Mouse (Mus musculus): Measurements from ENCODE around the gene Wbp2.

DNA sequence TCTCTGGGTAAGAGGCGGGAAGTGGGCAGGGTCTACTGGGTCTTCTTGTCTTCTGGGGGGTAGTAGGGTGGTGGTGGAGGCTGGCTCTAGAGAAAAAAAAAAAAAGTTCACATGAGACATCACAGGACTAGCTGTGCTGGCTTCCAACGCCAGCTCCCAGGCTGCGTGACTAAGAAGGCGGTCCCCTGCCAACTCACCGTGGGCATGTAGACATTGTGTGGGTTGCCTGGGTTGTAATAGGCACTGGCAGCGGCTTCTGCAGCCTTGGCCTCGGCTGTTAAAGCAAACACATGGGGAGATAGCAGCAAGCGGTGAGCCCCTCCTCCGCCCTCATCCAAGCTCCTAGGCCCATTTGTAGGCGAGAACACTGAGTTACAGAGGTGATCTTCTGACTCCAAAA is 7.3 kb downstream of the Wbp2 start:
- TF ChIP-seq CTCF (IDR thresholded peaks at IDR 0.05; ENCODE audit: low read depth) (no peak), EP300 (IDR thresholded peaks at IDR 0.05; ENCODE audit: low read depth) (no peak)
